Mouse (Mus musculus): Measurements from ENCODE around the gene Glrb. TPM values are rescaled to one million over a fixed set of nuclear protein-coding genes. Genes with fewer than 3 reads are reported as not detected.
A peak's percentile ranks its signal among the peaks of the same experiment; 100 is the strongest.

Glrb gene
- polyA plus RNA-seq, 1 experiment from 2014 or later, result 29.1 TPM

GRCm38 (mm10) chr3:80805327-80805726, 108.1 kb downstream of the Glrb start:
- no peak overlapping the region for H3K4me3 ChIP-seq (ENCODE audit: low read depth, low read length)
- 5% methylated on average over 1 of the region's 1 CpGs for WGBS
- no peaks in the 10 kb centered on the region for H3K36me3 ChIP-seq (ENCODE audit: control insufficient read depth, insufficient read depth, low read length)
- ATAC-seq (no peak), DNase-seq (ENCODE audit: low spot score) (peak; percentile 80)
- no peak overlapping the region for H3K9ac ChIP-seq (ENCODE audit: low read length)
- no peak overlapping the region for H3K27ac ChIP-seq (ENCODE audit: low read depth, low read length)
- H3K27me3 ChIP-seq (replicated peaks; ENCODE audit: control insufficient read depth, insufficient read depth, low read length), result no peaks in the 10 kb centered on the region
- peaks cover 8% of the 10 kb centered on the region for H3K4me1 ChIP-seq (ENCODE audit: control insufficient read depth, insufficient read depth, low read length)
- no peak overlapping the region for H3K4me2 ChIP-seq (ENCODE audit: low read length)
- no peaks in the 10 kb centered on the region for H3K9me3 ChIP-seq (replicated peaks; ENCODE audit: control insufficient read depth, low read length)

- no peaks in the 10 kb centered on the region for H3K9me3 ChIP-seq (replicated peaks; ENCODE audit: control insufficient read depth, low read length)
- no peaks in the 10 kb centered on the region for H3K27me3 ChIP-seq (replicated peaks; ENCODE audit: control insufficient read depth, insufficient read depth, low read length)
- no peaks in the 10 kb centered on the region for H3K36me3 ChIP-seq (ENCODE audit: control insufficient read depth, insufficient read depth, low read length)
- H3K4me2 ChIP-seq (ENCODE audit: low read length), result peak overlapping the region; percentile 73; the same call in 1 of the 2 replicates
- H3K4me3 ChIP-seq (ENCODE audit: low read depth, low read length), result no peak overlapping the region
- peaks cover 12% of the 10 kb centered on the region for H3K4me1 ChIP-seq (ENCODE audit: control insufficient read depth, insufficient read depth, low read length)
- no peak overlapping the region for H3K9ac ChIP-seq (ENCODE audit: low read length)
- H3K27ac ChIP-seq (ENCODE audit: low read depth, low read length), result no peak overlapping the region
- DNase-seq (ENCODE audit: low spot score) (peak; percentile 54), ATAC-seq (no peak)
- 31% methylated on average over 1 of the region's 1 CpGs for WGBS
These were observed 109.6 kb downstream of the Glrb start for GRCm38 (mm10) chr3:80803811-80804210.

- 23% methylated on average over 8 of the region's 8 CpGs for WGBS
- Histone ChIP-seq H3K4me2 (ENCODE audit: low read length) (peak overlapping the region; percentile 73), H3K4me3 (ENCODE audit: low read depth, low read length) (peak overlapping the region; percentile 68), H3K9ac (ENCODE audit: low read length) (peak overlapping the region; percentile 83), H3K9me3 (replicated peaks; ENCODE audit: control insufficient read depth, low read length) (no peaks in the 10 kb centered on the region), H3K27me3 (replicated peaks; ENCODE audit: control insufficient read depth, insufficient read depth, low read length) (no peaks in the 10 kb centered on the region), H3K4me1 (ENCODE audit: control insufficient read depth, insufficient read depth, low read length) (peaks cover 17% of the 10 kb centered on the region), H3K36me3 (ENCODE audit: control insufficient read depth, insufficient read depth, low read length) (no peaks in the 10 kb centered on the region), H3K27ac (ENCODE audit: low read depth, low read length) (peak overlapping the region; percentile 96)
- ATAC-seq (no peak), DNase-seq (ENCODE audit: low spot score) (peak; percentile 57)
These were observed 110.2 kb downstream of the Glrb start for GRCm38 (mm10) chr3:80803211-80803610.

GRCm38 (mm10) chr3:80802596-80803081, 110.8 kb downstream of the Glrb start, which contains the start of gene Gria2:
Gene Gria2 (minus strand): TSS chr3:80802835.
- WGBS, result under 1% methylated on average over 35 of the region's 35 CpGs
- no peaks in the 10 kb centered on the region for H3K36me3 ChIP-seq (ENCODE audit: control insufficient read depth, insufficient read depth, low read length)

GRCm38 (mm10) chr3:80801827-80802310, 111.6 kb downstream of the Glrb start:
- ATAC-seq, result no peak
- peak overlapping the region; percentile 96 for H3K27ac ChIP-seq (ENCODE audit: low read depth, low read length)
- no peaks in the 10 kb centered on the region for H3K9me3 ChIP-seq (replicated peaks; ENCODE audit: control insufficient read depth, low read length)
- H3K4me2 ChIP-seq (ENCODE audit: low read length), result peak overlapping the region; percentile 73
- H3K4me3 ChIP-seq (ENCODE audit: low read depth, low read length), result peak overlapping the region; percentile 68
- 2% methylated on average over 6 of the region's 6 CpGs for WGBS
- peaks cover 22% of the 10 kb centered on the region for H3K4me1 ChIP-seq (ENCODE audit: control insufficient read depth, insufficient read depth, low read length)
- H3K36me3 ChIP-seq (ENCODE audit: control insufficient read depth, insufficient read depth, low read length), result no peaks in the 10 kb centered on the region
- H3K9ac ChIP-seq (ENCODE audit: low read length), result peak overlapping the region; percentile 83
- no peaks in the 10 kb centered on the region for H3K27me3 ChIP-seq (replicated peaks; ENCODE audit: control insufficient read depth, insufficient read depth, low read length)
- DNase-seq (ENCODE audit: low spot score), result peak; percentile 51

More at GRCm38 (mm10) chr3:80802596-80803081, 110.8 kb downstream of the Glrb start, which contains the start of gene Gria2:
- H3K4me3 ChIP-seq (ENCODE audit: low read depth, low read length), result peak within 1 kb of the TSS; percentile 68
- no peaks in the 10 kb centered on the region for H3K9me3 ChIP-seq (replicated peaks; ENCODE audit: control insufficient read depth, low read length)
- peak within 1 kb of the TSS; percentile 83 for H3K9ac ChIP-seq (ENCODE audit: low read length)
- ATAC-seq, result peak; percentile 91
- H3K4me1 ChIP-seq (ENCODE audit: control insufficient read depth, insufficient read depth, low read length), result peaks cover 20% of the 10 kb centered on the region
- peak within 1 kb of the TSS; percentile 73 for H3K4me2 ChIP-seq (ENCODE audit: low read length)
- peak; percentile 92 for DNase-seq (ENCODE audit: low spot score)
- H3K27ac ChIP-seq (ENCODE audit: low read depth, low read length), result peak within 1 kb of the TSS; percentile 96
- no peaks in the 10 kb centered on the region for H3K27me3 ChIP-seq (replicated peaks; ENCODE audit: control insufficient read depth, insufficient read depth, low read length)

GRCm38 (mm10) chr3:80800995-80801826, 112.2 kb downstream of the Glrb start:
- Histone ChIP-seq H3K4me3 (ENCODE audit: low read depth, low read length) (peak overlapping the region; percentile 68), H3K27ac (ENCODE audit: low read depth, low read length) (peak overlapping the region; percentile 96), H3K4me1 (ENCODE audit: control insufficient read depth, insufficient read depth, low read length) (peaks cover 22% of the 10 kb centered on the region), H3K9me3 (replicated peaks; ENCODE audit: control insufficient read depth, low read length) (no peaks in the 10 kb centered on the region), H3K27me3 (replicated peaks; ENCODE audit: control insufficient read depth, insufficient read depth, low read length) (no peaks in the 10 kb centered on the region), H3K9ac (ENCODE audit: low read length) (peak overlapping the region; percentile 83), H3K4me2 (ENCODE audit: low read length) (peak overlapping the region; percentile 73), H3K36me3 (ENCODE audit: control insufficient read depth, insufficient read depth, low read length) (no peaks in the 10 kb centered on the region)
- peak; percentile 86 for DNase-seq (ENCODE audit: low spot score)
- 2% methylated on average over 33 of the region's 33 CpGs for WGBS
- ATAC-seq, result peak; percentile 58

GRCm38 (mm10) chr3:80800299-80800994, 113.0 kb downstream of the Glrb start:
- Histone ChIP-seq H3K9me3 (replicated peaks; ENCODE audit: control insufficient read depth, low read length) (no peaks in the 10 kb centered on the region), H3K9ac (ENCODE audit: low read length) (peak overlapping the region; percentile 83), H3K4me2 (ENCODE audit: low read length) (peak overlapping the region; percentile 73), H3K4me3 (ENCODE audit: low read depth, low read length) (peak overlapping the region; percentile 68), H3K27ac (ENCODE audit: low read depth, low read length) (peak overlapping the region; percentile 96), H3K4me1 (ENCODE audit: control insufficient read depth, insufficient read depth, low read length) (peaks cover 22% of the 10 kb centered on the region), H3K27me3 (replicated peaks; ENCODE audit: control insufficient read depth, insufficient read depth, low read length) (no peaks in the 10 kb centered on the region), H3K36me3 (ENCODE audit: control insufficient read depth, insufficient read depth, low read length) (no peaks in the 10 kb centered on the region)
- DNase-seq (ENCODE audit: low spot score) (peak; percentile 49), ATAC-seq (peak; percentile 22)
- 1% methylated on average over 29 of the region's 29 CpGs for WGBS

GRCm38 (mm10) chr3:80797935-80798334, 115.5 kb downstream of the Glrb start:
- ATAC-seq (no peak), DNase-seq (ENCODE audit: low spot score) (peak; percentile 39)
- Histone ChIP-seq H3K4me1 (ENCODE audit: control insufficient read depth, insufficient read depth, low read length) (peaks cover 15% of the 10 kb centered on the region; the same call in 1 of the 2 replicates), H3K4me2 (ENCODE audit: low read length) (peak overlapping the region; percentile 73), H3K36me3 (ENCODE audit: control insufficient read depth, insufficient read depth, low read length) (no peaks in the 10 kb centered on the region), H3K9me3 (replicated peaks; ENCODE audit: control insufficient read depth, low read length) (no peaks in the 10 kb centered on the region), H3K9ac (ENCODE audit: low read length) (no peak overlapping the region), H3K27me3 (replicated peaks; ENCODE audit: control insufficient read depth, insufficient read depth, low read length) (no peaks in the 10 kb centered on the region), H3K27ac (ENCODE audit: low read depth, low read length) (no peak overlapping the region), H3K4me3 (ENCODE audit: low read depth, low read length) (peak overlapping the region; percentile 14)
- WGBS, result 24% methylated on average over 1 of the region's 1 CpGs
